Mouse (Mus musculus): ENCODE measurements around the gene Sorcs2. TPM values are rescaled to one million over a fixed set of nuclear protein-coding genes. Genes with fewer than 3 reads are reported as not detected.

The Sorcs2 gene
- polyA plus RNA-seq, 1 experiment: not detected

GRCm38 (mm10) chr5:36355683-36356082 lies 42.3 kb downstream of the Sorcs2 start:
- WGBS: 92% methylated on average over 3 of the region's 3 CpGs
- no peak overlapping the region for H3K4me3 ChIP-seq (ENCODE audit: insufficient read depth, low read depth, low read length)
- TF ChIP-seq CTCF (IDR thresholded peaks at IDR 0.05; ENCODE audit: insufficient read depth, low read depth, low read length) (no peak), POLR2A (IDR thresholded peaks at IDR 0.05; ENCODE audit: insufficient read depth, low read depth, low read length) (no peak)
- no peak overlapping the region for H3K27ac ChIP-seq (ENCODE audit: insufficient read depth, low read depth, low read length)
- H3K4me1 ChIP-seq (ENCODE audit: control insufficient read depth, insufficient read depth, low read length): peaks cover 33% of the 10 kb centered on the region

- no peak overlapping the region for H3K27ac ChIP-seq (ENCODE audit: insufficient read depth, low read depth, low read length)
- 80% methylated on average over 6 of the region's 6 CpGs for WGBS
- no peak overlapping the region for H3K4me3 ChIP-seq (ENCODE audit: insufficient read depth, low read depth, low read length)
- H3K4me1 ChIP-seq (ENCODE audit: control insufficient read depth, insufficient read depth, low read length): peaks cover 19% of the 10 kb centered on the region
- TF ChIP-seq CTCF (IDR thresholded peaks at IDR 0.05; ENCODE audit: insufficient read depth, low read depth, low read length): no peak
- no peak for TF ChIP-seq POLR2A (IDR thresholded peaks at IDR 0.05; ENCODE audit: insufficient read depth, low read depth, low read length)
Observed at GRCm38 (mm10) chr5:36353679-36354078, 44.3 kb downstream of the Sorcs2 start.

- Histone ChIP-seq H3K4me1 (ENCODE audit: control insufficient read depth, insufficient read depth, low read length) (peaks cover 18% of the 10 kb centered on the region), H3K27ac (ENCODE audit: insufficient read depth, low read depth, low read length) (no peak overlapping the region), H3K4me3 (ENCODE audit: insufficient read depth, low read depth, low read length) (no peak overlapping the region)
- TF ChIP-seq CTCF (IDR thresholded peaks at IDR 0.05; ENCODE audit: insufficient read depth, low read depth, low read length) (no peak), POLR2A (IDR thresholded peaks at IDR 0.05; ENCODE audit: insufficient read depth, low read depth, low read length) (no peak)
- WGBS: 93% methylated on average over 2 of the region's 2 CpGs
Observed at GRCm38 (mm10) chr5:36353194-36353593, 44.7 kb downstream of the Sorcs2 start.

- WGBS: 47% methylated on average over 4 of the region's 4 CpGs
- TF ChIP-seq POLR2A (IDR thresholded peaks at IDR 0.05; ENCODE audit: insufficient read depth, low read depth, low read length) (no peak), CTCF (IDR thresholded peaks at IDR 0.05; ENCODE audit: insufficient read depth, low read depth, low read length) (no peak)
- peaks cover 18% of the 10 kb centered on the region for H3K4me1 ChIP-seq (ENCODE audit: control insufficient read depth, insufficient read depth, low read length)
- no peak overlapping the region for H3K4me3 ChIP-seq (ENCODE audit: insufficient read depth, low read depth, low read length)
- H3K27ac ChIP-seq (ENCODE audit: insufficient read depth, low read depth, low read length): no peak overlapping the region
Observed at GRCm38 (mm10) chr5:36346698-36347097, 51.2 kb downstream of the Sorcs2 start.

GRCm38 (mm10) chr5:36339283-36339682 lies 58.7 kb downstream of the Sorcs2 start:
- no peak overlapping the region for H3K27ac ChIP-seq (ENCODE audit: insufficient read depth, low read depth, low read length)
- peaks cover 25% of the 10 kb centered on the region for H3K4me1 ChIP-seq (ENCODE audit: control insufficient read depth, insufficient read depth, low read length)
- no peak overlapping the region for H3K4me3 ChIP-seq (ENCODE audit: insufficient read depth, low read depth, low read length)
- WGBS: 65% methylated on average over 3 of the region's 3 CpGs
- no peak for TF ChIP-seq CTCF (IDR thresholded peaks at IDR 0.05; ENCODE audit: insufficient read depth, low read depth, low read length)
- TF ChIP-seq POLR2A (IDR thresholded peaks at IDR 0.05; ENCODE audit: insufficient read depth, low read depth, low read length): no peak

GRCm38 (mm10) chr5:36336252-36336651 lies 61.7 kb downstream of the Sorcs2 start:
- H3K4me1 ChIP-seq (ENCODE audit: control insufficient read depth, insufficient read depth, low read length): peaks cover 23% of the 10 kb centered on the region
- TF ChIP-seq CTCF (IDR thresholded peaks at IDR 0.05; ENCODE audit: insufficient read depth, low read depth, low read length) (no peak), POLR2A (IDR thresholded peaks at IDR 0.05; ENCODE audit: insufficient read depth, low read depth, low read length) (no peak)
- WGBS: 61% methylated on average over 7 of the region's 7 CpGs
- no peak overlapping the region for H3K4me3 ChIP-seq (ENCODE audit: insufficient read depth, low read depth, low read length)
- no peak overlapping the region for H3K27ac ChIP-seq (ENCODE audit: insufficient read depth, low read depth, low read length)

GRCm38 (mm10) chr5:36335661-36336060 lies 62.3 kb downstream of the Sorcs2 start:
- Histone ChIP-seq H3K4me3 (ENCODE audit: insufficient read depth, low read depth, low read length) (no peak overlapping the region), H3K27ac (ENCODE audit: insufficient read depth, low read depth, low read length) (no peak overlapping the region), H3K4me1 (ENCODE audit: control insufficient read depth, insufficient read depth, low read length) (peaks cover 23% of the 10 kb centered on the region)
- 94% methylated on average over 2 of the region's 2 CpGs for WGBS
- TF ChIP-seq POLR2A (IDR thresholded peaks at IDR 0.05; ENCODE audit: insufficient read depth, low read depth, low read length): no peak
- no peak for TF ChIP-seq CTCF (IDR thresholded peaks at IDR 0.05; ENCODE audit: insufficient read depth, low read depth, low read length)

GRCm38 (mm10) chr5:36334227-36334626 lies 63.7 kb downstream of the Sorcs2 start:
- no peak overlapping the region for H3K4me3 ChIP-seq (ENCODE audit: insufficient read depth, low read depth, low read length)
- peaks cover 23% of the 10 kb centered on the region for H3K4me1 ChIP-seq (ENCODE audit: control insufficient read depth, insufficient read depth, low read length)
- no peak overlapping the region for H3K27ac ChIP-seq (ENCODE audit: insufficient read depth, low read depth, low read length)
- 57% methylated on average over 7 of the region's 7 CpGs for WGBS
- TF ChIP-seq POLR2A (IDR thresholded peaks at IDR 0.05; ENCODE audit: insufficient read depth, low read depth, low read length) (no peak), CTCF (IDR thresholded peaks at IDR 0.05; ENCODE audit: insufficient read depth, low read depth, low read length) (no peak)

GRCm38 (mm10) chr5:36330472-36331155 lies 67.3 kb downstream of the Sorcs2 start:
- no peak for TF ChIP-seq POLR2A (IDR thresholded peaks at IDR 0.05; ENCODE audit: insufficient read depth, low read depth, low read length)
- no peak for TF ChIP-seq CTCF (IDR thresholded peaks at IDR 0.05; ENCODE audit: insufficient read depth, low read depth, low read length)
- H3K4me1 ChIP-seq (ENCODE audit: control insufficient read depth, insufficient read depth, low read length): peaks cover 35% of the 10 kb centered on the region
- WGBS: 59% methylated on average over 21 of the region's 21 CpGs
- no peak overlapping the region for H3K4me3 ChIP-seq (ENCODE audit: insufficient read depth, low read depth, low read length)
- no peak overlapping the region for H3K27ac ChIP-seq (ENCODE audit: insufficient read depth, low read depth, low read length)

All from olfactory bulb, adult 2 months (tissue).